In genomic region chr5:144234222-144234621, GRCm38 (mm10) we compare ENCODE assay signal across 12 mouse cellular contexts. TPM values are rescaled to one million over a fixed set of nuclear protein-coding genes. Genes with fewer than 3 reads are reported as not detected.
"Had no signal": no experiment of that assay in that cellular context is flagged by ENCODE, and none has a peak within 500 bp of the region (broad histone marks: within the 10 kb centered on the region; RNA-seq: fewer than 3 reads in every experiment).

No protein-coding gene starts in this region.

- H3K27ac ChIP-seq: limb, embryonic 12.5 days; liver, embryonic 12.5 days; macrophage; midbrain, embryonic 12.5 days; neural tube, embryonic 13.5 days had no signal

- H3K9ac ChIP-seq: limb, embryonic 12.5 days; liver, embryonic 12.5 days; midbrain, embryonic 12.5 days; neural tube, embryonic 13.5 days had no signal

- H3K9me3 ChIP-seq: limb, embryonic 12.5 days; liver, embryonic 12.5 days; midbrain, embryonic 12.5 days; neural tube, embryonic 13.5 days had no signal

- H3K36me3 ChIP-seq: limb, embryonic 12.5 days; liver, embryonic 12.5 days; midbrain, embryonic 12.5 days; neural tube, embryonic 13.5 days had no signal

- DNase-seq: kidney, adult 8-10 months; kidney, postnatal 25 days; lung, postnatal 14 days; right cerebral cortex, postnatal 25 days; thymus, postnatal 4 days had no signal

- H3K27me3 ChIP-seq: limb, embryonic 12.5 days; liver, embryonic 12.5 days; midbrain, embryonic 12.5 days; neural tube, embryonic 13.5 days had no signal

- H3K4me3 ChIP-seq: limb, embryonic 12.5 days; liver, embryonic 12.5 days; midbrain, embryonic 12.5 days; neural tube, embryonic 13.5 days had no signal

- H3K4me1 ChIP-seq: limb, embryonic 12.5 days; liver, embryonic 12.5 days; midbrain, embryonic 12.5 days; neural tube, embryonic 13.5 days had no signal

- ATAC-seq: intestine, postnatal 0 days; liver, embryonic 12.5 days; midbrain, embryonic 16.5 days had no signal

- H3K4me2 ChIP-seq: limb, embryonic 12.5 days; liver, embryonic 12.5 days; midbrain, embryonic 12.5 days; neural tube, embryonic 13.5 days had no signal

RNA-seq across cellular contexts. Expression of gene Bhlha15, which starts 44.1 kb away (rescaled TPM):
- polyA plus RNA-seq: macrophage; midbrain, embryonic 12.5 days; midbrain, embryonic 16.5 days had no signal
